Mouse (Mus musculus): Measurements from ENCODE around the gene Ociad2.

DNA sequence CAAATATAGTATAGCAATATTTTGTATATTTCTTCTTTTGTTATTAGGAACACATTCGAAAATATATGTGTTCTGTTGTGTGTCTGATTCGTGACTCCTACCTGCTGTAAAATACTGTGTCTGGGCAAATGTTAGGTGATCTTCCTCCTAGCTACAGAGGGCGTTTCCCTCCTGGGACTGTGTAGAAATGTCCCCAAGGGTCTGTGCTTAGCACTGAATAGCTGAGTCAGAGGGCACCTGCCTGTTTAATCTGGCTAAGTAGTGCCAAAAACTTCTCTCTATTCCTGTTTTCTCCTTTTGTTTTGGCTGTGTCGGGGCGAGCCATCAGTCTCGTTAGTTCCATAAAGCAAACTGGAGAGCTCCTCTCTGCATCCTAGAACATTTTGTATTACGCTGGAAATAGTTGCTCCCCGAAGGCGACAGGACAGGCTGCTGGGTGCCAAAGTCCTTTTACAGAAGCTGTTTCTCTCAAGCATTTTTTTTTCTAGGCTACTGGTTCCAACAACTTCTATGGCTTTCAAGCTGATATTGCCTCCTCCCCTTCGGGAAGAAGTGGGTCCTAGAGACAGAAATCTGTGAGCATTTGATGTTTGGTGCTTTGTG, 28.1 kb upstream of the Ociad2 start:
- TF ChIP-seq POLR2A (IDR thresholded peaks at IDR 0.05; ENCODE audit: insufficient read depth, low read depth, low read length): no peak
- TF ChIP-seq CTCF (IDR thresholded peaks at IDR 0.05): no peak
- TF ChIP-seq EP300 (IDR thresholded peaks at IDR 0.05; ENCODE audit: insufficient read depth, low read depth, low read length): no peak

All from heart, adult 2 months (tissue).